Mouse (Mus musculus): ENCODE measurements at regions not wholly inside any gene's neighbourhood (a gene's known extent, or its start where the extent isn't known, plus 50 kb on each side); places are given as distances from the start of the nearest gene placed in this dataset.

- no peak overlapping the region for H3K27ac ChIP-seq (replicated peaks in 1 of 2; ENCODE audit: control insufficient read depth in 1 of 2, insufficient read depth in 1 of 2, low read depth in 2 of 2, low read length in 2 of 2)
- H3K27me3 ChIP-seq (ENCODE audit: control insufficient read depth, insufficient read depth, low read length) = no peaks in the 10 kb centered on the region
- no peaks in the 10 kb centered on the region for H3K36me3 ChIP-seq (ENCODE audit: control insufficient read depth, insufficient read depth, low read length)
- no peaks in the 10 kb centered on the region for H3K9me3 ChIP-seq (ENCODE audit: control insufficient read depth, low read length)
- no peaks in the 10 kb centered on the region for H3K4me1 ChIP-seq (ENCODE audit: control insufficient read depth in 2 of 2, insufficient read depth in 2 of 2, low read length in 2 of 2)
- no peak overlapping the region for H3K4me3 ChIP-seq (ENCODE audit: control insufficient read depth in 1 of 2, insufficient read depth in 1 of 2, low read depth in 1 of 2, low read length in 2 of 2)
- H3K9ac ChIP-seq (ENCODE audit: low read length) = no peak overlapping the region
- no peak overlapping the region for H3K4me2 ChIP-seq (ENCODE audit: low read length)
- 69% methylated on average over 1 of the region's 1 CpGs for WGBS
- ATAC-seq (ENCODE audit: insufficient number of reproducible peaks, insufficient read depth, low FRiP score, low read depth) = no peak
These were observed 340.2 kb upstream of the Pik3r1 start for GRCm38 (mm10) chr13:102108204-102108603.

GRCm38 (mm10) chr13:102108916-102109315 lies 340.9 kb upstream of the Pik3r1 start:
- Histone ChIP-seq H3K9me3 (ENCODE audit: control insufficient read depth, low read length) (no peaks in the 10 kb centered on the region), H3K27ac (replicated peaks in 1 of 2; ENCODE audit: control insufficient read depth in 1 of 2, insufficient read depth in 1 of 2, low read depth in 2 of 2, low read length in 2 of 2) (no peak overlapping the region), H3K4me3 (ENCODE audit: control insufficient read depth in 1 of 2, insufficient read depth in 1 of 2, low read depth in 1 of 2, low read length in 2 of 2) (no peak overlapping the region), H3K4me2 (ENCODE audit: low read length) (no peak overlapping the region), H3K36me3 (ENCODE audit: control insufficient read depth, insufficient read depth, low read length) (no peaks in the 10 kb centered on the region), H3K27me3 (ENCODE audit: control insufficient read depth, insufficient read depth, low read length) (no peaks in the 10 kb centered on the region), H3K4me1 (ENCODE audit: control insufficient read depth in 2 of 2, insufficient read depth in 2 of 2, low read length in 2 of 2) (no peaks in the 10 kb centered on the region), H3K9ac (ENCODE audit: low read length) (no peak overlapping the region)
- ATAC-seq (ENCODE audit: insufficient number of reproducible peaks, insufficient read depth, low FRiP score, low read depth) = no peak
- 81% methylated on average over 3 of the region's 3 CpGs for whole genome bisulfite sequencing

- H3K27me3 ChIP-seq (ENCODE audit: control insufficient read depth, insufficient read depth, low read length) = no peaks in the 10 kb centered on the region
- H3K4me1 ChIP-seq (ENCODE audit: control insufficient read depth in 2 of 2, insufficient read depth in 2 of 2, low read length in 2 of 2) = no peaks in the 10 kb centered on the region
- H3K27ac ChIP-seq (replicated peaks in 1 of 2; ENCODE audit: control insufficient read depth in 1 of 2, insufficient read depth in 1 of 2, low read depth in 2 of 2, low read length in 2 of 2) = no peak overlapping the region
- no peak overlapping the region for H3K4me3 ChIP-seq (ENCODE audit: control insufficient read depth in 1 of 2, insufficient read depth in 1 of 2, low read depth in 1 of 2, low read length in 2 of 2)
- no peaks in the 10 kb centered on the region for H3K36me3 ChIP-seq (ENCODE audit: control insufficient read depth, insufficient read depth, low read length)
- ATAC-seq (ENCODE audit: insufficient number of reproducible peaks, insufficient read depth, low FRiP score, low read depth) = no peak
- no peaks in the 10 kb centered on the region for H3K9me3 ChIP-seq (ENCODE audit: control insufficient read depth, low read length)
- H3K9ac ChIP-seq (ENCODE audit: low read length) = no peak overlapping the region
- WGBS = 92% methylated on average over 5 of the region's 5 CpGs
- no peak overlapping the region for H3K4me2 ChIP-seq (ENCODE audit: low read length)
These were observed 345.9 kb upstream of the Pik3r1 start for GRCm38 (mm10) chr13:102113941-102114340.

GRCm38 (mm10) chr13:102122341-102122740 lies 354.3 kb upstream of the Pik3r1 start:
- Histone ChIP-seq H3K4me2 (ENCODE audit: low read length) (no peak overlapping the region), H3K36me3 (ENCODE audit: control insufficient read depth, insufficient read depth, low read length) (no peaks in the 10 kb centered on the region), H3K4me3 (ENCODE audit: control insufficient read depth in 1 of 2, insufficient read depth in 1 of 2, low read depth in 1 of 2, low read length in 2 of 2) (no peak overlapping the region), H3K9me3 (ENCODE audit: control insufficient read depth, low read length) (no peaks in the 10 kb centered on the region), H3K27ac (replicated peaks in 1 of 2; ENCODE audit: control insufficient read depth in 1 of 2, insufficient read depth in 1 of 2, low read depth in 2 of 2, low read length in 2 of 2) (no peak overlapping the region), H3K9ac (ENCODE audit: low read length) (no peak overlapping the region), H3K4me1 (ENCODE audit: control insufficient read depth in 2 of 2, insufficient read depth in 2 of 2, low read length in 2 of 2) (no peaks in the 10 kb centered on the region), H3K27me3 (ENCODE audit: control insufficient read depth, insufficient read depth, low read length) (no peaks in the 10 kb centered on the region)
- ATAC-seq (ENCODE audit: insufficient number of reproducible peaks, insufficient read depth, low FRiP score, low read depth) = no peak
- 74% methylated on average over 6 of the region's 6 CpGs for WGBS

- Histone ChIP-seq H3K9ac (ENCODE audit: low read length) (no peak overlapping the region), H3K9me3 (ENCODE audit: control insufficient read depth, low read length) (no peaks in the 10 kb centered on the region), H3K27ac (replicated peaks in 1 of 2; ENCODE audit: control insufficient read depth in 1 of 2, insufficient read depth in 1 of 2, low read depth in 2 of 2, low read length in 2 of 2) (no peak overlapping the region), H3K36me3 (ENCODE audit: control insufficient read depth, insufficient read depth, low read length) (no peaks in the 10 kb centered on the region), H3K4me3 (ENCODE audit: control insufficient read depth in 1 of 2, insufficient read depth in 1 of 2, low read depth in 1 of 2, low read length in 2 of 2) (no peak overlapping the region), H3K4me1 (ENCODE audit: control insufficient read depth in 2 of 2, insufficient read depth in 2 of 2, low read length in 2 of 2) (no peaks in the 10 kb centered on the region), H3K27me3 (ENCODE audit: control insufficient read depth, insufficient read depth, low read length) (no peaks in the 10 kb centered on the region), H3K4me2 (ENCODE audit: low read length) (no peak overlapping the region)
- no peak for ATAC-seq (ENCODE audit: insufficient number of reproducible peaks, insufficient read depth, low FRiP score, low read depth)
- 57% methylated on average over 4 of the region's 4 CpGs for WGBS
These were observed 360.0 kb upstream of the Pik3r1 start for GRCm38 (mm10) chr13:102127933-102128430.

- Histone ChIP-seq H3K4me1 (ENCODE audit: control insufficient read depth in 2 of 2, insufficient read depth in 2 of 2, low read length in 2 of 2) (no peaks in the 10 kb centered on the region), H3K27ac (replicated peaks in 1 of 2; ENCODE audit: control insufficient read depth in 1 of 2, insufficient read depth in 1 of 2, low read depth in 2 of 2, low read length in 2 of 2) (no peak overlapping the region), H3K9ac (ENCODE audit: low read length) (no peak overlapping the region), H3K9me3 (ENCODE audit: control insufficient read depth, low read length) (no peaks in the 10 kb centered on the region), H3K4me3 (ENCODE audit: control insufficient read depth in 1 of 2, insufficient read depth in 1 of 2, low read depth in 1 of 2, low read length in 2 of 2) (no peak overlapping the region), H3K4me2 (ENCODE audit: low read length) (no peak overlapping the region), H3K36me3 (ENCODE audit: control insufficient read depth, insufficient read depth, low read length) (no peaks in the 10 kb centered on the region), H3K27me3 (ENCODE audit: control insufficient read depth, insufficient read depth, low read length) (no peaks in the 10 kb centered on the region)
- 86% methylated on average over 2 of the region's 2 CpGs for WGBS
- no peak for ATAC-seq (ENCODE audit: insufficient number of reproducible peaks, insufficient read depth, low FRiP score, low read depth)
These were observed 363.4 kb upstream of the Pik3r1 start for GRCm38 (mm10) chr13:102131459-102131858.

- no peak for ATAC-seq (ENCODE audit: insufficient number of reproducible peaks, insufficient read depth, low FRiP score, low read depth)
- Histone ChIP-seq H3K4me2 (ENCODE audit: low read length) (no peak overlapping the region), H3K4me1 (ENCODE audit: control insufficient read depth in 2 of 2, insufficient read depth in 2 of 2, low read length in 2 of 2) (no peaks in the 10 kb centered on the region), H3K36me3 (ENCODE audit: control insufficient read depth, insufficient read depth, low read length) (no peaks in the 10 kb centered on the region), H3K4me3 (ENCODE audit: control insufficient read depth in 1 of 2, insufficient read depth in 1 of 2, low read depth in 1 of 2, low read length in 2 of 2) (no peak overlapping the region), H3K9ac (ENCODE audit: low read length) (no peak overlapping the region), H3K27ac (replicated peaks in 1 of 2; ENCODE audit: control insufficient read depth in 1 of 2, insufficient read depth in 1 of 2, low read depth in 2 of 2, low read length in 2 of 2) (no peak overlapping the region), H3K9me3 (ENCODE audit: control insufficient read depth, low read length) (no peaks in the 10 kb centered on the region), H3K27me3 (ENCODE audit: control insufficient read depth, insufficient read depth, low read length) (no peaks in the 10 kb centered on the region)
- 85% methylated on average over 5 of the region's 5 CpGs for WGBS
These were observed 364.1 kb upstream of the Pik3r1 start for GRCm38 (mm10) chr13:102132154-102132553.

GRCm38 (mm10) chr13:102132696-102133095 lies 364.7 kb upstream of the Pik3r1 start:
- no peak for ATAC-seq (ENCODE audit: insufficient number of reproducible peaks, insufficient read depth, low FRiP score, low read depth)
- 71% methylated on average over 2 of the region's 2 CpGs for WGBS
- no peaks in the 10 kb centered on the region for H3K9me3 ChIP-seq (ENCODE audit: control insufficient read depth, low read length)
- no peak overlapping the region for H3K4me3 ChIP-seq (ENCODE audit: control insufficient read depth in 1 of 2, insufficient read depth in 1 of 2, low read depth in 1 of 2, low read length in 2 of 2)
- no peaks in the 10 kb centered on the region for H3K36me3 ChIP-seq (ENCODE audit: control insufficient read depth, insufficient read depth, low read length)
- H3K9ac ChIP-seq (ENCODE audit: low read length) = no peak overlapping the region
- H3K27ac ChIP-seq (replicated peaks in 1 of 2; ENCODE audit: control insufficient read depth in 1 of 2, insufficient read depth in 1 of 2, low read depth in 2 of 2, low read length in 2 of 2) = no peak overlapping the region
- no peaks in the 10 kb centered on the region for H3K4me1 ChIP-seq (ENCODE audit: control insufficient read depth in 2 of 2, insufficient read depth in 2 of 2, low read length in 2 of 2)
- no peaks in the 10 kb centered on the region for H3K27me3 ChIP-seq (ENCODE audit: control insufficient read depth, insufficient read depth, low read length)
- no peak overlapping the region for H3K4me2 ChIP-seq (ENCODE audit: low read length)
